Mouse (Mus musculus) gastrocnemius, postnatal 14 days (tissue): Measurements from ENCODE around the gene Eif2b5. TPM values are rescaled to one million over a fixed set of nuclear protein-coding genes. Genes with fewer than 3 reads are reported as not detected.
"Not testable (repeated sequence)": the region's sequence is repeated elsewhere in the genome, so short reads cannot be mapped to it uniquely, and the experiment has no call there.

Experiments
- DNase-seq: peaks from one replicate; pipeline ENCODE4 v3.0.0; 2021; ENCODE audit warnings: mixed read lengths
- intact Hi-C: fragments of 180-260 bp; cut with DNase I; formaldehyde crosslinking; loops from one replicate; pipeline ENCODE4 v1.15.1; 2025; ENCODE audit warnings: low total_unique reads
- long read RNA-seq, 2 experiments: library from polyadenylated mRNA; stranded (forward); transcript quantifications; one replicate each; pipeline ENCODE4 v2.0.0; 2021
- total RNA-seq, 2 experiments: library from RNA; stranded (reverse); gene quantifications; 2 replicates each; pipeline ENCODE4 v1.2.3; 2021

Eif2b5 gene
- 10 to 100 TPM; 43.0 to 44.9 TPM for total RNA-seq
- long read RNA-seq, experiment 1, transcript Eif2b5-201 (16 exons, 2,554 nt): major isoform, 124 of 142 reads
- long read RNA-seq, experiment 1, partial matches to known transcripts: 8 of 142 reads
- long read RNA-seq, experiment 1, other reads (novel, unspliced or antisense): 10 of 142 reads
- long read RNA-seq, experiment 2, transcript Eif2b5-201 (16 exons, 2,554 nt): major isoform, 159 of 174 reads
- long read RNA-seq, experiment 2, partial matches to known transcripts: 7 of 174 reads
- long read RNA-seq, experiment 2, other reads (novel, unspliced or antisense): 8 of 174 reads

- intact Hi-C loops: no loop called here
- DNase-seq: peak; percentile 90
Observed at GRCm38 (mm10) chr16:20498677-20499475, at the start of gene Eif2b5. Gene Eif2b5, plus strand, starts transcription at chr16:20498817.

- intact Hi-C loops: no loop called here
Observed at GRCm38 (mm10) chr16:20451774-20452173, 46.8 kb upstream of the Eif2b5 start.

GRCm38 (mm10) chr16:20454155-20454654, 44.4 kb upstream of the Eif2b5 start:
- DNase-seq: no peak
- intact Hi-C loops: no loop called here

More at GRCm38 (mm10) chr16:20451774-20452173, 46.8 kb upstream of the Eif2b5 start:
- no peak for DNase-seq

- no peak for DNase-seq
- intact Hi-C loops: no loop called here
Observed at GRCm38 (mm10) chr16:20456106-20456505, 42.5 kb upstream of the Eif2b5 start.

- DNase-seq, intact Hi-C loops: not testable (repeated sequence)
Observed at GRCm38 (mm10) chr16:20458736-20459135, 39.9 kb upstream of the Eif2b5 start.

GRCm38 (mm10) chr16:20464725-20465124, 33.9 kb upstream of the Eif2b5 start:
- intact Hi-C loops: no loop called here
- DNase-seq: no peak

- no peak for DNase-seq
- intact Hi-C loops: no loop called here
Observed at GRCm38 (mm10) chr16:20470981-20471380, 27.6 kb upstream of the Eif2b5 start.

- no peak for DNase-seq
- intact Hi-C loops: no loop called here
Observed at GRCm38 (mm10) chr16:20471686-20472085, 26.9 kb upstream of the Eif2b5 start.

GRCm38 (mm10) chr16:20473748-20474147, 24.9 kb upstream of the Eif2b5 start:
- intact Hi-C loops: no loop called here
- DNase-seq: no peak

GRCm38 (mm10) chr16:20474211-20474610, 24.4 kb upstream of the Eif2b5 start:
- intact Hi-C loops: no loop called here
- no peak for DNase-seq

GRCm38 (mm10) chr16:20474786-20475185, 23.8 kb upstream of the Eif2b5 start:
- no peak for DNase-seq
- intact Hi-C loops: no loop called here

GRCm38 (mm10) chr16:20475335-20475734, 23.3 kb upstream of the Eif2b5 start:
- DNase-seq: no peak
- intact Hi-C loops: no loop called here

- intact Hi-C loops: no loop called here
- DNase-seq: peak; percentile 8
Observed at GRCm38 (mm10) chr16:20476857-20477256, 21.8 kb upstream of the Eif2b5 start.

- no peak for DNase-seq
- intact Hi-C loops: no loop called here
Observed at GRCm38 (mm10) chr16:20477270-20477669, 21.3 kb upstream of the Eif2b5 start.

- DNase-seq: no peak
- intact Hi-C loops: no loop called here
Observed at GRCm38 (mm10) chr16:20478504-20478903, 20.1 kb upstream of the Eif2b5 start.

- intact Hi-C loops, DNase-seq: not testable (repeated sequence)
Observed at GRCm38 (mm10) chr16:20479026-20479760, 19.4 kb upstream of the Eif2b5 start.

- intact Hi-C loops: no loop called here
- no peak for DNase-seq
Observed at GRCm38 (mm10) chr16:20480115-20480514, 18.5 kb upstream of the Eif2b5 start.

- intact Hi-C loops: no loop called here
Observed at GRCm38 (mm10) chr16:20481746-20482145, 16.9 kb upstream of the Eif2b5 start.

GRCm38 (mm10) chr16:20483716-20484115, 14.9 kb upstream of the Eif2b5 start:
- DNase-seq, intact Hi-C loops: not testable (repeated sequence)

More at GRCm38 (mm10) chr16:20481746-20482145, 16.9 kb upstream of the Eif2b5 start:
- no peak for DNase-seq

GRCm38 (mm10) chr16:20485061-20485460, 13.6 kb upstream of the Eif2b5 start:
- DNase-seq: no peak
- intact Hi-C loops: no loop called here
